Comparison of ENCODE assay signal across 8 mouse cellular contexts in the genomic region with DNA sequence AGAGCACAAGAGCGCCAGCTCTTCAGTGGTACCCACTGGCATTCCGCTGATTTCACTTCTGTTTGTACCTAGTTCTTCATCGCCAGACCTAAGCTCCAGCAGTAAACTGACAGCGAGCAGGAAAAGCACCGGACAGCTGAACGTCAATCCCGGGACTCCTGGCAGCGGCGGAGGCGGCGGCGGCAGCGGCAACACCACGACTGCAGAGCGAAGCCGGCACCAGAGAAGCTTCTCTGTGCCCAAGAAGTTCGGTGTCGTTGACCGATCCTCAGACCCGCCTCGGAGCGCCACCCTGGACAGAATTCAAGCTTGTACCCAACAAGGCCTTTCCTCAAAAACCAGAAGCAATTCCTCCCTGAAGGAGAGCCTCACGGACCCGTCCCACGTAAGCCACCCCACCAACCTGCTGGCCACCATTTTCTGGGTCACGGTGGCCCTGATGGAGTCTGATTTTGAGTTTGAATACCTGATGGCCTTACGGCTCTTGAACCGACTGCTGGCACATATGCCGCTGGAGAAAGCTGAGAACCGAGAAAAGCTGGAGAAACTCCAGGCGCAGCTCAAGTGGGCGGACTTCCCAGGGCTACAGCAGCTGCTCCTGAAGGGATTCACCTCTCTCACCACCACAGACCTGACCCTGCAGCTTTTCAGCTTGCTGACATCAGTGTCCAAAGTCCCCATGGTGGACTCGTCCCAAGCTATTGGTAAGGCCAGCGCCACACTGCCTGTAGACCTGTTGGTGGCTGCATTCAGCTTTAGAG.
DNase-seq lines count a peak whose midpoint lies in the region; ATAC-seq and TF ChIP-seq lines count a peak whose summit lies in the region.

No protein-coding gene starts in this region.

- 0 out of 2 replicates have a peak overlapping the region, but pooled peaks have one; percentile 6 for H3K4me3 ChIP-seq in heart, postnatal 0 days (ENCODE audit: low read depth, low read length)
- peak overlapping the region; percentile 3; the same call in 1 of the 2 replicates for H3K4me3 ChIP-seq in neural tube, embryonic 11.5 days (ENCODE audit: low read depth, low read length)

- no peak overlapping the region for H3K9ac ChIP-seq in heart, postnatal 0 days (replicated peaks; ENCODE audit: low read depth, low read length)
- no peak overlapping the region; the same call in 1 of the 2 replicates for H3K9ac ChIP-seq in neural tube, embryonic 11.5 days (ENCODE audit: low read length)

- peaks cover 73% of the 10 kb centered on the region for H3K36me3 ChIP-seq in heart, postnatal 0 days (replicated peaks; ENCODE audit: control insufficient read depth, insufficient read depth, low read length)
- peaks cover 9% of the 10 kb centered on the region for H3K36me3 ChIP-seq in neural tube, embryonic 11.5 days (ENCODE audit: control insufficient read depth, insufficient read depth, low read length)

- no peaks in the 10 kb centered on the region for H3K27me3 ChIP-seq in heart, postnatal 0 days (ENCODE audit: control insufficient read depth, insufficient read depth, low read length)
- H3K27me3 ChIP-seq in neural tube, embryonic 11.5 days (ENCODE audit: control insufficient read depth, insufficient read depth, low read length): no peaks in the 10 kb centered on the region

- 46% methylated on average over 34 of the region's 34 CpGs for WGBS in heart, postnatal 0 days
- WGBS in neural tube, embryonic 11.5 days: 22% methylated on average over 34 of the region's 34 CpGs

- no peaks in the 10 kb centered on the region for H3K4me1 ChIP-seq in heart, postnatal 0 days (ENCODE audit: control insufficient read depth, insufficient read depth)
- H3K4me1 ChIP-seq in neural tube, embryonic 11.5 days (ENCODE audit: control insufficient read depth, insufficient read depth, low read length): no peaks in the 10 kb centered on the region

- TF ChIP-seq EP300 in heart, postnatal 0 days (IDR thresholded peaks at IDR 0.05; ENCODE audit: low read depth): no peak

- no peak overlapping the region for H3K27ac ChIP-seq in heart, postnatal 0 days (ENCODE audit: low read depth)
- no peak overlapping the region for H3K27ac ChIP-seq in neural tube, embryonic 11.5 days (ENCODE audit: low read depth, low read length)

- peak; percentile 14 for DNase-seq in kidney, adult 18-20 months
- no peak for DNase-seq in kidney, postnatal 10 days
- DNase-seq in embryo, embryonic 10 days (ENCODE audit: low spot score): peak; percentile 36
- no peak for DNase-seq in heart, postnatal 0 days (ENCODE audit: low spot score)
- peak; percentile 43 to 53 for DNase-seq in layer of hippocampus, postnatal 36 days
- DNase-seq in neural tube, embryonic 11.5 days (ENCODE audit: low spot score): no peak
- no peak for DNase-seq in urinary bladder, postnatal 14 days (ENCODE audit: low spot score)
- no peak for DNase-seq in urinary bladder, postnatal 10 days (ENCODE audit: low spot score)

- peaks cover 7% of the 10 kb centered on the region for H3K9me3 ChIP-seq in heart, postnatal 0 days (replicated peaks; ENCODE audit: control insufficient read depth, low read length)
- no peaks in the 10 kb centered on the region for H3K9me3 ChIP-seq in neural tube, embryonic 11.5 days (ENCODE audit: control insufficient read depth, low read length)

- TF ChIP-seq CTCF in heart, postnatal 0 days (IDR thresholded peaks at IDR 0.05; ENCODE audit: low read depth): no peak

- H3K4me2 ChIP-seq in heart, postnatal 0 days (ENCODE audit: low read depth, low read length): peak overlapping the region; percentile 37
- peak overlapping the region; percentile 34 for H3K4me2 ChIP-seq in neural tube, embryonic 11.5 days (ENCODE audit: low read depth)

- ATAC-seq in heart, postnatal 0 days (ENCODE audit: insufficient read depth, low read depth): no peak
- no peak for ATAC-seq in neural tube, embryonic 11.5 days (ENCODE audit: insufficient read depth, low FRiP score, low TSS enrichment)

Comparison
In these comparisons a context has a peak if more than half of its experiments do, and no peak if none do; other contexts are left out.
1. DNase-seq: peak in kidney, adult 18-20 months (single experiment), embryo, embryonic 10 days (single experiment) and layer of hippocampus, postnatal 36 days (2 of 2); none in kidney, postnatal 10 days (single experiment), heart, postnatal 0 days (single experiment), neural tube, embryonic 11.5 days (single experiment), urinary bladder, postnatal 14 days (single experiment) and urinary bladder, postnatal 10 days (single experiment).